Mouse (Mus musculus): ENCODE data around the gene Ttc33.

GRCm38 (mm10) chr15:5194446-5194845 is 9.1 kb downstream of the Ttc33 start:
- TF ChIP-seq CTCF (IDR thresholded peaks at IDR 0.05; ENCODE audit: extremely low read depth, insufficient read depth, insufficient read length, insufficient replicate concordance) (no peak), POLR2A (IDR thresholded peaks at IDR 0.05; ENCODE audit: low read depth, low read length) (no peak)

Data from spleen, adult 2 months (tissue).